Mouse (Mus musculus): ENCODE data around the gene Rusc1. TPM values are rescaled to one million over a fixed set of nuclear protein-coding genes. Genes with fewer than 3 reads are reported as not detected.

Gene Rusc1
- polyA plus RNA-seq (2016; fragmentation: Nextera tagmentation; extraction: Ambion mirVana) = 7.7 and 8.8 TPM in 2 replicates

- WGBS (ENCODE audit: insufficient replicate concordance) = 5% methylated on average over 18 of the region's 18 CpGs
- Histone ChIP-seq H3K27me3 (replicated peaks) (peaks cover 36% of the 10 kb centered on the region), H3K4me2 (peak within 1 kb of the TSS; percentile 99), H3K4me3 (peak within 1 kb of the TSS; percentile 65), H3K36me3 (peaks cover 45% of the 10 kb centered on the region), H3K9ac (peak within 1 kb of the TSS; percentile 18; the same call in 1 of the 2 replicates), H3K4me1 (peaks cover 53% of the 10 kb centered on the region), H3K27ac (no peak within 1 kb of the TSS), H3K9me3 (replicated peaks) (no peaks in the 10 kb centered on the region)
- ATAC-seq = peak; percentile 55
Observed at GRCm38 (mm10) chr3:89093175-89093574, at the start of gene Rusc1. Gene Rusc1 (minus strand): TSS chr3:89093311.

DNA sequence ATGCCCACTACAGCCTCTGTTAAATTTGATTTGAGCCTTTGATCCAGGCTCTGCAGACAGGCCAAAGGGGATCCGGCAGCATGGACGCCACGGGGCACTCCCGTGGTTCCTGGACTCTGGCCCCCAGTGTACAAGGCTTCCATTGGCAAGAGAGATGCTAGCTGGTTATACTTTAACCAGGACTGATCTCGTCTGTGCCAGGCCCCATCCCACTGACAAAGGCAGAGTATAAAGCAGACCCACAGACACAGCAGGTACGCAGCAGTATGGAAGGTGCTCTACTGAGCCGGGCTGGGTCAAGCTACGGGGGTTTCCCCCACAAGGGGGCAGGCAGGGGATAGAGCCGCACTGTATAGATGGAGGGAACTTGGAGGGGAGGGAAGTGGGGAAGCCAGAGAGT, 43.3 kb upstream of the Rusc1 start:
- Histone ChIP-seq H3K4me2 (peak overlapping the region; percentile 78), H3K4me1 (peaks cover 88% of the 10 kb centered on the region), H3K27me3 (replicated peaks) (no peaks in the 10 kb centered on the region), H3K4me3 (peak overlapping the region; percentile 81), H3K27ac (peak overlapping the region; percentile 97), H3K36me3 (peaks cover 43% of the 10 kb centered on the region), H3K9ac (peak overlapping the region; percentile 95), H3K9me3 (replicated peaks) (no peaks in the 10 kb centered on the region)
- ATAC-seq = peak; percentile 47
- WGBS (ENCODE audit: insufficient replicate concordance) = 10% methylated on average over 9 of the region's 9 CpGs

DNA sequence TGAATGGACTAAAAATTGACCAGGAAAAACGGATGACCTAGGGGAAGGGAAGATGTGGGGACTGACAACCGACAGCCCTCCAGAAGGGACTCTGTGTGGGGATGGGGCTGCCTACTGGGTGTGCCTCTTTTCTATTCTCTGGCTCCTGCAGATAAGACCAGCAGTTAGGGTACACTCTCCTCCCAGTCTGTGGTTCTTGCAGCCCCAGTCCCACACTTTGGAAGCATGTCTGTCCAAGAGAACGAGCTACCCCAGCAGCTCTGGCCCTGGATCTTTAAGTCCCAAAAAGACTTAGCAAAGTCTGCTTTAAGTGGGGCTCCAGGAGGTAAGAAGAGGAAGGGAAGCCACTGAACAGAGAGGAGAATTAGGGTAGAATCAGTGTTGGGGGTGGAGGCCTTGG, 42.8 kb upstream of the Rusc1 start, which contains the start of gene Pklr:
Gene Pklr, plus strand, starts transcription at position 185 of the 400 bp plus-strand sequence.
- Histone ChIP-seq H3K27me3 (replicated peaks) (no peaks in the 10 kb centered on the region), H3K9me3 (replicated peaks) (no peaks in the 10 kb centered on the region), H3K9ac (peak within 1 kb of the TSS; percentile 95), H3K4me3 (peak within 1 kb of the TSS; percentile 81), H3K27ac (peak within 1 kb of the TSS; percentile 97), H3K4me2 (peak within 1 kb of the TSS; percentile 78), H3K36me3 (peaks cover 39% of the 10 kb centered on the region), H3K4me1 (peaks cover 86% of the 10 kb centered on the region)
- peak; percentile 66 for ATAC-seq
- 9% methylated on average over 3 of the region's 3 CpGs for WGBS (ENCODE audit: insufficient replicate concordance)

DNA sequence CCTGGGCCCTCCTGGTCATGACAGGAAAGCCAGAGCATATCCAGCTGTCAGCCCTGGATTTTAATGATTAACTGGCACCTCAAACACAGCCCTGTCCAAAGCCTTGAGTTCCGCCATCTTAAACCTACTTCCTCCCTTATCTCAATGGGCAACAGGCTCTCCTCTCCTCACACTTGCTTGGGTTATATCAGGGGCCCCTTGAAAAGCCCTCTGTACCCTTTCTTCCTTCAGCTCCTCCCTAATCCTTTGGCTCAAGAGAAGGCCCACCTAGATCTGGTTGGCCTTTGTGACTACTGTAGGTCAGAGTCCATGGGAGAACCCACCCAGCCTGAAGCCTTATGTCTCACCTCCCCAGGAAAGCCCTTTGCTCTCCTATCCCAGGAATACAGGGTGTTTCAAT, 40.6 kb upstream of the Rusc1 start:
- no peaks in the 10 kb centered on the region for H3K27me3 ChIP-seq (replicated peaks)
- no peak for ATAC-seq
- no peaks in the 10 kb centered on the region for H3K9me3 ChIP-seq (replicated peaks)
- peak overlapping the region; percentile 74 for H3K9ac ChIP-seq
- WGBS (ENCODE audit: insufficient replicate concordance) = 19% methylated on average over 1 of the region's 1 CpGs
- peaks cover 85% of the 10 kb centered on the region for H3K4me1 ChIP-seq
- peak overlapping the region; percentile 84 for H3K4me2 ChIP-seq
- peak overlapping the region; percentile 97 for H3K27ac ChIP-seq
- H3K36me3 ChIP-seq = peaks cover 17% of the 10 kb centered on the region
- peak overlapping the region; percentile 54 for H3K4me3 ChIP-seq

DNA sequence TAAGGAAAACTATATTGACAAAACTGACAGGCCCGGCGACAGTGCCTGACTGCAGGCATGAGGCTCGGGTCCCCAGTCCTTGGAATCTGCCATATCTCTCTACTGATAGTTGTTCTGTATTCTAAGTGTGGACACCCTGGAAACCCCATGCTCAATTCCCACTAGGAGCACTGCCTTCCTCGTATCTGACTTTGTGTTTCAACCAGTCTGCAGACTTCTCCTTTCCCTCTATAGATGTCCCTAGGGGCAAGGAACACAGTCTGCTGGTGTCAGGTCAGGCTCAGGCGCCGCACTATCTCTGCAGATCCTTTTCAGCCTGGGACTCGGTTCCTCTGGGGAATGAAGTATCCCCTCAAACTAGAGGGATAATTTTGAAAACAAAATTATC, 39.9 kb upstream of the Rusc1 start:
- Histone ChIP-seq H3K4me1 (peaks cover 85% of the 10 kb centered on the region), H3K4me2 (peak overlapping the region; percentile 84), H3K9me3 (replicated peaks) (no peaks in the 10 kb centered on the region), H3K27ac (peak overlapping the region; percentile 97), H3K9ac (peak overlapping the region; percentile 74), H3K36me3 (peaks cover 10% of the 10 kb centered on the region), H3K4me3 (peak overlapping the region; percentile 54), H3K27me3 (replicated peaks) (no peaks in the 10 kb centered on the region)
- WGBS (ENCODE audit: insufficient replicate concordance) = 38% methylated on average over 7 of the region's 7 CpGs
- ATAC-seq = no peak

DNA sequence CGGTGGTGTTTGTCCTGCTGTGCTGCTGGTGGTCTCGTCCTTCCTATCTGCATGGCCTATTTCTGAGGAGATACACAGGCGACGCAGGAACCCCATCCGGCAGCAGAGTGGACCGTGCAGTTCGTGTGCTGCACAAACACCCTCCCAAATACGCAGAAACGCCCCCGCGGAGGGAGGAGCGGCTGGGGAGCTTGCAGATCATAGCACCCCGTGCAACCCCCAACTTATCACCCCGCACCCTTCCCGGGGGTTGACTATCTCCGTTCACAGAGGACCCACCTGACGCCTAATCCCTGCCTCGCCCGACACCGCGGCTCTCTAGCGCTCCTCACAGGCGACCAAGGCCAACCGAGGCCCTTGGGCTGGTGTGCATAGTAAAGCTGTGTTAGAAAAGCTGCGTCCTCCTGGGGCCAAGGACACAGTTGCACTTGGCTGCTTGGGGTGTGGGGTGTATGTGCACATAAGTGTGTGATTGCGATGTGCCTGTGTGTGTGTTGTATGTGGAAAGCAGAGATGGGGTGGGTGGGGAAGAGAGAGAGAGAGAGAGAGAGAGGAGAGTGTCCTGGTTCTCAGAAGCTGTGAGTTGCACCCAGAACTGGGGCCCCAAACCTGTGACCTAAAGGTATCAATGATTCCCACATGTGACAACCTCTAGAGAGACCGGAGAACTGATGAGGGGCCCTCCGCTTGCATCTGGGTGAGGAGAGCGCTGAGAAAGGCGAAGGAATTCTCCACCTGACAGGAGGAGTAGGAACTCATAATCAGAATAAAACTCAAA, 39.4 kb upstream of the Rusc1 start:
- Histone ChIP-seq H3K4me2 (peak overlapping the region; percentile 84), H3K9me3 (replicated peaks) (no peaks in the 10 kb centered on the region), H3K4me1 (peaks cover 84% of the 10 kb centered on the region), H3K27ac (peak overlapping the region; percentile 97), H3K4me3 (peak overlapping the region; percentile 54), H3K36me3 (peaks cover 5% of the 10 kb centered on the region), H3K9ac (peak overlapping the region; percentile 74), H3K27me3 (replicated peaks) (no peaks in the 10 kb centered on the region)
- ATAC-seq = peak; percentile 91
- 6% methylated on average over 30 of the region's 30 CpGs for WGBS (ENCODE audit: insufficient replicate concordance)

- Histone ChIP-seq H3K36me3 (no peaks in the 10 kb centered on the region), H3K4me3 (peak overlapping the region; percentile 54), H3K9ac (peak overlapping the region; percentile 74), H3K27ac (peak overlapping the region; percentile 97), H3K4me1 (peaks cover 84% of the 10 kb centered on the region), H3K4me2 (peak overlapping the region; percentile 84), H3K9me3 (replicated peaks) (no peaks in the 10 kb centered on the region), H3K27me3 (replicated peaks) (no peaks in the 10 kb centered on the region)
- no peak for ATAC-seq
- WGBS (ENCODE audit: insufficient replicate concordance) = 30% methylated on average over 4 of the region's 4 CpGs
Observed at GRCm38 (mm10) chr3:89131816-89132215, 38.7 kb upstream of the Rusc1 start.

GRCm38 (mm10) chr3:89129908-89130307, 36.8 kb upstream of the Rusc1 start:
- Histone ChIP-seq H3K4me2 (no peak overlapping the region), H3K9ac (no peak overlapping the region), H3K36me3 (no peaks in the 10 kb centered on the region), H3K27ac (peak overlapping the region; percentile 48), H3K4me3 (no peak overlapping the region), H3K27me3 (replicated peaks) (no peaks in the 10 kb centered on the region), H3K4me1 (peaks cover 70% of the 10 kb centered on the region), H3K9me3 (replicated peaks) (no peaks in the 10 kb centered on the region)
- WGBS (ENCODE audit: insufficient replicate concordance) = 81% methylated on average over 3 of the region's 3 CpGs
- ATAC-seq = no peak

- Histone ChIP-seq H3K27me3 (replicated peaks) (no peaks in the 10 kb centered on the region), H3K4me2 (no peak overlapping the region), H3K4me3 (no peak overlapping the region), H3K9me3 (replicated peaks) (no peaks in the 10 kb centered on the region), H3K27ac (no peak overlapping the region), H3K4me1 (peaks cover 48% of the 10 kb centered on the region), H3K36me3 (no peaks in the 10 kb centered on the region), H3K9ac (no peak overlapping the region)
- ATAC-seq = no peak
- WGBS (ENCODE audit: insufficient replicate concordance) = 88% methylated on average over 3 of the region's 3 CpGs
Observed at GRCm38 (mm10) chr3:89125981-89126380, 32.9 kb upstream of the Rusc1 start.

DNA sequence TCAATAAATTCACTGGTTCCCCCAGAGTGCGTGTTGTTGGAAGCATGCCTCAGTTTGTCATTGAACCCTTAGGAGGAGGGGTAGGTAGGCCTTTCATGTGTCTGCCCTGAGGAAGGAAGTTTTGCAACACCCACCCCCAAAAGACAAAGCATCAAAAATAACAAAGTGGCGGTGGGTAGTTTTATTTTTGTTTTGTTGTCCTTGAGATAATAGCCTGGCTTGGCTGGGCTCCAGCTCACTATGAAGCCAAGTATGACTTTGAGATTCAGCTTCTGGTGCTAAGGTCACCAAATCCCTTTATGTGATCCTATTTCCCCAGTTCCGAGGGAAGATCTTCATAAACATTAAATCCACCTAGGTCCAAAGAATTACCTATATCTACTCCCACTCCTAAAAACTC, 31.1 kb upstream of the Rusc1 start:
- H3K27ac ChIP-seq = no peak overlapping the region

DNA sequence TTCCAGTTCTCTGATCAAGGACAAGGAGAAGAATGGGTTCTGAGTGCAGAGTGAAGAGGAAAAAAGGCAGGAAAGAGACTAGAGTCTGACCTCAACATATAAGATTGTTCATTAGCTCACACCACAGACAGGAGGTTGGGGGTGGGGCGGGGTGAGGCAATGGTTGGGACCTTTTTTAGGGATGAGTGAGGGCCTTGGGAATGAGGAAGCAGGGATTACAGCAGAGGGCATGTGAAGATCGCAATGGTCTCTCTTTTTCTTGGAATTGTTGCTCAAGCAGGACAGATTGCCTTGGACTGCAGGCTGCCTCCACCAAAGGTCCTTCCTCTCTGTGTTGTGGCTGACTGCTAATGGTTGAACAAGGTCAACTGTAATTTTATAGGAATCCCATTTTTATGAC, 30.2 kb upstream of the Rusc1 start:
- Histone ChIP-seq H3K4me2 (no peak overlapping the region), H3K4me1 (peaks cover 22% of the 10 kb centered on the region), H3K27ac (no peak overlapping the region), H3K27me3 (replicated peaks) (no peaks in the 10 kb centered on the region), H3K4me3 (no peak overlapping the region), H3K9ac (no peak overlapping the region), H3K9me3 (replicated peaks) (no peaks in the 10 kb centered on the region), H3K36me3 (no peaks in the 10 kb centered on the region)
- 60% methylated on average over 2 of the region's 2 CpGs for WGBS (ENCODE audit: insufficient replicate concordance)
- no peak for ATAC-seq

More for the DNA sequence above, 31.1 kb upstream of the Rusc1 start:
- Histone ChIP-seq H3K9ac (no peak overlapping the region), H3K27me3 (replicated peaks) (no peaks in the 10 kb centered on the region), H3K36me3 (no peaks in the 10 kb centered on the region), H3K9me3 (replicated peaks) (no peaks in the 10 kb centered on the region), H3K4me3 (no peak overlapping the region), H3K4me1 (peaks cover 32% of the 10 kb centered on the region), H3K4me2 (no peak overlapping the region)
- ATAC-seq = no peak
- 67% methylated on average over 3 of the region's 3 CpGs for WGBS (ENCODE audit: insufficient replicate concordance)

GRCm38 (mm10) chr3:89115522-89115921, 22.4 kb upstream of the Rusc1 start:
- Histone ChIP-seq H3K4me3 (no peak overlapping the region; the same call in 1 of the 2 replicates), H3K27me3 (replicated peaks) (0 out of 2 replicates have a peak, but pooled peaks cover 3% of the 10 kb centered on the region), H3K9ac (peak overlapping the region; percentile 49), H3K4me2 (peak overlapping the region; percentile 38), H3K9me3 (replicated peaks) (no peaks in the 10 kb centered on the region), H3K4me1 (peaks cover 34% of the 10 kb centered on the region), H3K36me3 (no peaks in the 10 kb centered on the region), H3K27ac (peak overlapping the region; percentile 69)
- WGBS (ENCODE audit: insufficient replicate concordance) = 4% methylated on average over 2 of the region's 2 CpGs
- peak; percentile 89 for ATAC-seq

Data from liver, embryonic 12.5 days (tissue).